Mouse (Mus musculus) embryo, embryonic 11 days (tissue): Measurements from ENCODE around the gene Efnb2.

ENCODE experiments used
- DNase-seq: peaks from one replicate; pipeline ENCODE4 v3.0.0-alpha.2; 2015

The Efnb2 gene

DNA sequence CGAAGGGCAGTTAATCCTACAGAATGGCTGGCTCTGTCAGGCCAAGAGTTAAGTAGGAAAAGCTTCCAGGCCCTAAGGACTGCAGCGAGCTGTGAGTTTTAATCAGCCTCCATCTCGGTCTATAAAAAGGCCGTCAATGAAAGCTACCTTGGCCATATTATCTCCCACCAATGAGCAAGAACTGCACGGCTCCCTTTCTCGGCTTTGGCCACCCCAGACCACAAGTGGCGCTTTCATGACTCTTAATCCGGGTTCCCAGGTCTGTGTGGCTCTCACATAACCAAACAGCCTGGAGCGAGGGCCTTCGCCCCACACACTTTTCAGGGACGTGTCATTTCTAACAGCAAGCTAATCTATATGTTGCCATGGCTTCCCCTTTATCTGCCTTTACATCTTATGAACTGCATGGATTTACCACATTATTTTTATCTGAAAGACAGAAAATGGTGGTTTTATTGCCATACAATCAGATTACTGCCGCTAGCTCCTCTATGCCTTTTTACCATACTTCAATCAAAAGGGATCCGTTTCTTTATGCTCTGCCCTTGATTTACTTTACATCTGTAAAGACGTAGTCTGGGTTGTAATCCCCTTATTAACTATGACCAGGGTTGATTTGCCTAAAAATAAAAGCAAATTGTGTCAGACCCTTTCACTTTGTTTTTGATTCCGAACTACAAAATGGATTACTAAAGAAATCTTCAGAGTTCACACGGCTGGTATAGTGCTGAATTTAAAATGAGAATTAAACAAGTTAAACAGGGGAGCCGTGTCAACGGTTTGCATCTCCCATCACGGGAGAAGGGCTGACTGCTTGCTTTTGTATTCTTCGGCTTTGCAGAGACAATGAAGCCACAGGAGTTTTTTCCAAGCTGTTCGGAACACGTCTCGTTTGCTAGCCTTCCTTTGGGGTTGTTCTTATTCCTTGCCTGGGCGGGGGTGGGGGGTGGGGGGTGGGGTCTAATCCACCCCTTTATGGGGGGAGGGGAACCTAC lies 5.4 kb downstream of the Efnb2 start:
- DNase-seq = peak; percentile 73

DNA sequence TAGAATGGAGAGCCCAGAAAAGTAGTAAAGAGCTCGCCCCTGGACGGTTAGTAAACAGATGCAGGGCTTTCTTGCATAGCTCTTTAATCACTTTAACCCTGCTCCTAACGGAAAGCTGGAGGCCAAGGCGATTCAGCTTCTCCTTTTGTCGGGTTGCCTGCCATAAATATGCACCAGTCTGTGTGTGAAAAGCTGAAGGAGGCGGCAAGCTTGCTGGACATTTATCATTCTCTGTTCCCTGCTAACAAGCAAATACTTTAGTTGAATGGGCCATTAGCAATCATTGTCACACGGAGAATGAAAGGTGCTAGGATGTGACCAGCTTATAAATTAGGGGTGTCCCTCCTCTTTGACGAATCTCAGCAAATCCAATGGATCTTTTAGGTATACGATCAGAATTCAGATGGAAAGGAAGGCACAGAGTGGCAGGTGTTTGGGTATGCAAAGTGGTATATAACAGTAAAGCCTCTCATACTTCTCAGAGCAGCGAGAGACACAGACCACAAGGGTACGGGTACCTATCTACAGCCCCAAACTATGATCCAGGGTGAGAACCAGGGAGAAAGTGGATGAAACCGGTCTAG lies 7.0 kb downstream of the Efnb2 start:
- peak; percentile 56 for DNase-seq

DNA sequence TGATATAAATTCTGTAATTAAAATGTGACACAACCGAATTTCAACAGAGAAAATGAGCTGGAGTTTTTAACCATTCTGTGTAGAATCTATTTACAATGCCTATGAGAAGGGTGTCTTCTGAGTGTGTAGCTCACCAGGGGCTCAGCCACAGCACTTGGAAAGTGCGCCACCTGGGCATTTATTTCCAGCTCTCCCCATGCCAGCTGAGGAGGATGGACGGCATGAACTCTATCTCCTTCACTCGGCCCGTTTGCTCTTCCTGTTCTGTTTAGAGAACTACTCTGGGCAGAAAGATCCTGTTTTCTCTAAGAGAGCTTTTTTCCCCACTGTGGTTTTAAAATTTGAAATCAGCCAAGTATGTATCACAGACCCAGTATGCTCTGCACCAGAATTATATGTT lies 7.7 kb downstream of the Efnb2 start:
- no peak for DNase-seq

DNA sequence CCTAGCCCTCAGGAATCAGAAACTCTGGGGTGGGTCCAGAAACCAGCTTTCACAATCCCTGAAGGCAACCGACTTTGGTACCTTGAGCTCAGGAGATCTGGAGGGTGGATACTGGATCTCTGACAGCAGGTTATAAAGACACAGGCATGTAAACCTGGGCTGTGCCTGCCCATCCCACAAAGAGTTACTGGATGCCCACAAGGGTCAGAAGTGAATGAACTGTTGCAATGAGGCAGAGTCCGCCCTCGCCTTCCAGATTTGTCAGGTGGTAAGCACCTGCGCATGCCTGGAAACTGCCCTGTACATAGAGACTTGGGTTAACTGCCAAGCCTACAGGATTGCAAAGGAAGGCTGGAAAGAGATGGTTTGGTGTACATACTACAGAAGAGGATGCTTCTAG lies 8.7 kb downstream of the Efnb2 start:
- DNase-seq = no peak

DNA sequence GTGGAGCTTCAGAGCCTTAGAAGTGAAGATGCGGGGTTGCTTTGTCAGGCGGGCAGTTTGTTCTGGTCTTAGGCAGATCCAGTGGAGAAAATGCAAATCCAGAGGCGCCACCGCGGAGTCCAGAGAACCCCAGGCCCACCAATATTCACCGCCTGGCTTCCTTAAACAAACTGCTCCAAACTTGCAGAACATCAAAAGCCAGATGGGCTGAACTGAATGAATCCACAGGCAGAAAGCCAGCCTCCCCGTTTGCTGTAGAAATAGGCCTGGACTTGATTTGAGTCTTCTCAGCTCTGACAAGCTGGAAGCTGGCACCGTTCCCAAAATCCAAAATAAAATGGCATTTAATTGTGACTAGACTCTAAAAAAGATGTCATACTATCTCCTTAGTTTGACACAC lies 11.1 kb downstream of the Efnb2 start:
- DNase-seq = peak; percentile 26

DNA sequence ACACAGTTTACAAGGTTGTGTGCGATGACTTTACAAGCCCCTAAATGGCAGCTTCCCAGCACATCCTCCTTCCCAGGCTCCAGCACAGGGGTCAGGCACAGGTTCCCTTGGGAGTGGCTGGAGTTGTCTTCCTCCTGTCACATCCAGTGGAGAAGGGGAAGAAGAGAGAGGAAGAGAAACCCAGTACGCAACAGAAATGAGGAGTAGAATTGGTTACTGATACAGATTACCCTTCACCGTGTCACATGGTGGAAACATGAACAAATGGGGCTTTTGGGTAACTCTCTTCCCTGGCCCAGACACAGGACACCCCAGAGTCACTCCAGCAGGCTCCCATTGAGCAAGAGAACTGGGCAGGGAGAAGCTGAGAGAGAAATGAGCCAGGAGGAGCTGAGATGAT lies 11.5 kb downstream of the Efnb2 start:
- DNase-seq = no peak

DNA sequence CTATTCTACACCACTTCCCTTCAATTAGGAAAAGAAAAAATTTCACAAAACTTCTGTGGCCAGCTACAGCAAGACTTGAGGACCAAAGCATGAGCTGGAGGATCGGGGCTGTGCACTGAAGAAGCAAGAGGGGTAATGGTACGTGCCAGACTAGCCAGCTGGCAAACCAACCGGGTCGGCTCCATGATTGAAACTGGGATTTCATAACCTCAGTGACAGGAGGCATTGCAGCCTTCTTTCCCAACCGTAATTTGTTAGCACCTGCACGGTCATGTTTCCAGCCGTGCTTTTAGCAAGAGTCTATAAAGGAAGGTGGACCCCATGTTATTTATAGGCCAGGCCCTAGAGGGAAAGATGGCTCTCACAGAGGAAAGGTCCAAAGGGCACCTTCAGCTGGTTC lies 12.4 kb downstream of the Efnb2 start:
- DNase-seq = no peak

DNA sequence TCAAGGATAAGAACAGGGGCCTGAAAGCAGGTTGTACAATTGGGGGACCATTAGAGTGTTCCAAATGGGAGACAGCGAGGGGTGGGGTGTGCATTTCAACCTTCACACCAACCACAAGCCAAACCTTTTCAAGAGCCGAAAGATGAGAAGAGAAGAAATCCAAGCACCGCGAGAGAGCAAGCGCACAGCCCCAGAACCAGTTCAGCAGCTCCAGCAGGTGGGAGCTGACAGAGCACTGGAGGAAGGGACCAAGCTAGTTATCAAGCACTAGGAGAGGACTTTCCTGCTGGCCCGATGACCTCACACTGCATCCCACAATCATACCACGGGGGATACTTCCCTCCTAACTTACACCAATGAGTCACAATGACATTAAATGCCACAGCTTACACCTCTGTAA lies 13.2 kb downstream of the Efnb2 start:
- DNase-seq = no peak

DNA sequence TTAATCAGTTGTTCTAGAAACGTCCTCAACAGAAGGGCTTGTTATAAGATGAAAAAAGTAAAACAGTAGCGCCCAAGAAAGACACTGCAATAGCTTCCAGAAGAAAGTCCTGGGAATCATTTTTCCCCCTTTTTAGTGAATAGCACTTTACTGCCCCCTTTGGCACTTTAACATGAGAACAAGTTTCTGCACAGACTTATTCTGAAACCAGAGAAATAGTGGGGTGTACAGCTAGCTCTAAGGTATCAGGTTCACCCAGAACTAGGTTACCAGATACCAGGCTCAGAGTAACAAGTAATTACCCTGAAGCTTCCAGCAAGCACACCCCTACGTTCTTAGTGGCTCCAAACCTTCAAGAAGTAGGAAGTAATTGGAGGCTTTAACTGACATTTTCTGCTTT lies 13.7 kb downstream of the Efnb2 start:
- DNase-seq = no peak

DNA sequence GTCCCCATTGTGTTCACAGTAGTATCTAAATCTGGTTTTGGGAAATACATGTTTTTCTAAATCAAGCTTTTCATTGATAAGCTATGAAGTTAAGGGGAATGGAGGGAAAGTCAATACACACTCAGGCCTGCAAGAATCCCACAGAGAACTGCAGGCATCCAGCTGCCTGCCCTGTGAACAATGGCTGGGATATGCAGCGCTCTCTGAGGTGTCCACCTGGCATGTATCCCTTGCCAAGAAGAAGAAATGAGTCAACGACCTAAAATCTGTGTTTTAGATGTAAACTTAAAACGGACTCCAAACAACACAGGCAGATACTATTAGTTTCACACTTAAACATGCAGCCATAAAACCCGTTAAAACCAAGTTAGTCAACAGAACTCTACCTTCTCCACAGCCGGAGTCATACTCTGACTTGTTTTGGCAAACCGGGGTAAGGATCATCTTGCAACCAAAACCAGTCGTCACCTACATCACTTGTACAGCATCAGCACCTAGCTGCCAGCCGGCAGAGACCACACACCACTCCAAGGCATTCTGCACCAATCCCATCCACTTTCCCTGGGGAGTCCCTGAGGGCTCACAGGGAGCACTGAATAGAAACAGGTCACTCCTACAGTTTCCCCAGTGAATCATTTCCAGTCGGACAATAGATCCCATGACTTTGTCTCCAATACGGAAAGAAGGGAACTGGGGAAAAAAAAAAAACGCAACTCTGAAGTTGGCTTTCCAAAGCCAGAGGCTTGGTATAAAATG lies 16.7 kb downstream of the Efnb2 start:
- DNase-seq = no peak

DNA sequence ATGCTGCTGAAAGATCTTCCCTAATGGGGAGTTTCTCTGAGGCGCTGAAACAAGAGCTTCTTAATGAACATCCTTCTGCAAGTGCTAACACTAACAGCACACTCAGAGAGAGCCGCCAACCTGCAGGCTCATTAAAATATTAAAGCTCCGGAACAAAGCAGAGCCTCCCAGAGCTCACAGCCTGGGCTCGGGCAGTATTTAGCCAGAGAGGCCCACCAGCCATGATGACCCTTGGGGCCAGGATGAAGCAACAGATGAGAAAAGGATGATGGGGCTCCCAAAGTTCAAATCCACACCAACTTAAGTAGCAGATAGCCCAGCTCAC lies 20.8 kb downstream of the Efnb2 start:
- peak; percentile 54 for DNase-seq

DNA sequence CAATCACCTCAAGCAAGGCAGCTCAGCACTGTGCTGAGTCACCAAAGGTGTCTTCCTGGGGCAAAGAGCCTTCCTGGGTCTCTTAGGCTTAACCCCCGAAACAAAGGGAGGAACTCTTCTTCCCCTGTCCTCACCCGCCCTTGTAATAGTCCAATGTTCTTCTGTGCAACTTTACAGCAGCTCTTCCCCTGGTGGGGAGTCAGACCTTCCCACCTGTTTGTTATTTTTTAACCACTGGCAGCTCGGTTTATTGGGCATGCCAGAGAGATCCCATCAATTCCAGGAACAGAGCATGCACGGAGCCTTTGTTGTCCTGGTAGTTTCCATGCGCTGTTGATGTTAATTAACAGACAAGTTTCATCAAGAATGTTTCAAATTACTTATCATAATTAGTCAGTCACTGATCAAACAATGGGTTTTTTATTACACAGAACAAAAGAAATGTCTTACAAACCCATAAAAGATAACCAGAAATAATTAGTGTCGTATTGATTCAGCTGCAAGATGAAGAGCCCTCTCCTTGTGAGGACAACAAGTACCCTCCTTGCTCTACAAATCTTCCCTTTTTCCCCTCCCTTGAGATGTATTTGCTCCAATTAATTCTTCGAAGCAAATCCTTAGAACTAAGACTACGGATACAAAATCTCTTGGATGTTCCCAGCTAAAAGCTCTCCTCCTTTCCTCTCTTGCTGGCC lies 21.3 kb downstream of the Efnb2 start:
- no peak for DNase-seq

DNA sequence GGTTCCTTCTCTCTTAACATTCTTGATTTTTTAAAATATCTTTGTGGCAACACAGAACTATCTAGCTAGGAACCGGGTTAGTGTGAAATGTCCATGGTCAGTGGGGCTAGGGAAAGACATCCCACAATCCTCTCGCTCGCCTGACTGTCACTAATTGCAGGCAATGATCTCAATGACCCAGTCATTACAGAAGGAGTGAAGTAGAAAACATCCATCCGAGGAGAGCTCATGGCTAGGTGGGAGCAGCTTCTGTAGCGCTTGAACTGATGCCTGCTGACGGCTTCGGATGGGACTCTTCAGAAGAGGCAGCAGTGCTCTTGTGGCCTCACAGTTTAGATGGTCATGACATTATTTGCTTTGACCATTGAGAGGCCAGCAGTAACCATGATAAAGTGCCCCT lies 29.6 kb downstream of the Efnb2 start:
- no peak for DNase-seq

DNA sequence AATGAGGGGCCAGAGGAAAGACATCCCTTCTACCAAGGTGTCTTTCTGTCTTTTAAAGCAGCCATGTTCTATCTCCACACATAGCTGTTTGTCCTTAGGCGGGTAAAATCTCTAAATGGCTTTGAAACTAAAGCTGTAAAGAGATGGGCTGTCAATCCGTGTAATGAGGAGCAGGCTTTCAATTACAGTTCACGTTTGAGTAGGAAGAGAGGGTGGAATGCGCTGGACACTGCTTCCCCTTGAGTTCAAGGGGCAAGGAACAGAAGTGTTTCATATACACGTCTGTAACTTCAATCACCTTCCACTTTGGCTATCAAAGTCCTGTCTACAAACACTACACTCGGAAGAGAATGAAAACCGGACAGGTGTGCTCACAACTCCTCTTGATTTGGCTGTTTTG lies 37.0 kb downstream of the Efnb2 start:
- no peak for DNase-seq

DNA sequence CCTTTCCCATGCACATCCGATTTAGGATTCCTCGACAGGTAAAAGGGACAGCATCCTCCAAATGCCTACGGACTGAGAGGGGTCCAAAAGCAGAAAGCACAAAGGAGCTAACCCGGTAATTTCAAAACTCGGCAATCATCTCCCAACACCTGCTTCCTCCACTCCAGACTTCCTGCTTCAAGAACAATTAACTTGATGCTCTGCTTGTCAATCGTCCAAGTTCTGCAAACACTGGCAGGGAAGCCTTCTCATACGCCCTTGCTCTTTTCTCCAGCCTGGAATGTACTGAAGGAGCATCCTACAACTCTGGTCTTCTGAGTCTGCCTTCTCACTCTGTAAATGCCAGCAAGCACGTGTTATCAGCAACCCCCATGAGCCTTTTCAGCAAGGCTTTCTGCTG lies 37.6 kb downstream of the Efnb2 start:
- no peak for DNase-seq

DNA sequence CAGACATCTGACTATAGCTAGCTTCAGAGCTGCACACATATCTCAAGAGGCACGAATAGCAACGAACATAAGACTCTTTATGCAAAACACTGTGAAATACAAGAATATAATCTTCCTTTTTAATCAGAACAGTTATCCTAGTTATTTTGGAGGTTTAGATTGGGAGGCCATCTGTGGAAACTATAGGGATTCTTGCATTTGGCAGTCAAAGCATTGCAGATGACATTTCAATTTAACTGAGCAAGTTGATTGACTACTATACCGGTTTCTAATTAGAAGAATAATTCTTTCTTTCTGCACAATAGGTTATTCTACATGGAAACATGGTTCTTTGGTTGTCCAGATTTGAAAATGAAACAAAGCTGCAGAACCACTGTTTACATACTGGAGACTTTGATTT lies 38.6 kb downstream of the Efnb2 start:
- DNase-seq = no peak

DNA sequence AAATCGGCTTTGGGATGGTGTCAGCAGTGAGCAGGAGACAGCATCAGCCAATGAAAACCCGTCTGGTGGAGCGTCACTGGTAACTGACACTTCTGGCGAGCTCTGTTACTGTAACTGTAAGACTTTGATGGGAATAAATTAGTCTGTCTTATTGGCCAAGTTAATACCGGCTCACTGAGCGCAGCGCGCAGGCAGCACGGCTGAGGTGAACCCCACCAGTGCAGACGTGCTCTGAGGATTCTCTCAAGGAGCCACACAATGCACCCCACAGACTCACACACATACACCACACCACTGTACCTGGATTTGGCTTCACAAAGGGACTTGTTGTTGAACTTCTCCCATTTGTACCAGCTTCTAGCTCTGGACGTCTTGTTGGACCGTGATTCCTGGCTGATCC lies 39.0 kb downstream of the Efnb2 start:
- DNase-seq = no peak

DNA sequence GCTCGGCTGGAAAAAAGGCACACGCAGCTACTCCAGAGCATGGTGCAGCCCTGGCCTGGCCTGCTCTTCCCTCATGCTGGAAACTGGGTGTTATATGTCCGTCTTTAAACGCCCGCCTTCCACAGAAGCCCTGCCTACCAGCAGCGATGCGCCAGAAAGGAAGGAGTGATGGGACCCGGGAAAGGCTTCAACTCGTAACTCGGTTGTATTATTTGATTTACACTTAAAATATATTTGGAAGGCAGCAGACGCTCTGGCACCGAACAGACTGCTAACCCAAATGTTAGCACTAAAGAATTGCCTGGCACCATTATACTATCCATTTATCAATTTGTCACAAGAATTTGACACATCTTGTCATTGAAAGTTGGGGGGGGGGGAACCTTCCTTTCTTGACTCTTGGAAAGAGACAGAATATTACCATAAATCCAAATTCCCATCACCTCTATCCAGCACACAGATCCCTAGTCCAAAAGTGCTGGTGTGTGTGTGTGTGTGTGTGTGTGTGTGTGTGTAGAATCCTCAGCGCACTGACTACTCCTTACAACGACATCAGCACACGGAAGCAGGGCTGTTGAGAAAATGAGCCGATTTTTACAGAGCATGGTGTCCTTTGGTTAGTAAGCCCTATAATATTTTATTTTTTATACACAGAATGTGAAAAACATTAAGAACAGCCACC lies 39.7 kb downstream of the Efnb2 start:
- no peak for DNase-seq

DNA sequence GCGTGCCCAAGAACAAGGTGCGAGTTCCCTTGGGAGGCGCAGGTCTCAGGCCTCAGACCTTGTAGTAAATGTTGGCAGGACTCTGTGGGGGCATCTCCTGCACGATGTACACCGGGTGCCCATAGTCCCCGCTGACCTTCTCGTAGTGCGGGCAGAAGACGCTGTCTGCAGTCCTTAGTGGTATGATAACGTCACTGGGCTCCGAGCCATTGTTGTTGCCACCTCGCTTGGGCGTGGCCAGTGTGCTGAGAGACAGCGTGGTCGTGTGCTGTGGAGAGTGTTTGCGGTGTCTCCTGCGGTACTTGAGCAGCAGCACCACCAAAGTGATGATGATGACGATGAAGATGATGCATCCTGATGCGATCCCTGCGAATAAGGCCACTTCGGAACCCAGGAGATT lies 40.5 kb downstream of the Efnb2 start:
- DNase-seq = no peak

DNA sequence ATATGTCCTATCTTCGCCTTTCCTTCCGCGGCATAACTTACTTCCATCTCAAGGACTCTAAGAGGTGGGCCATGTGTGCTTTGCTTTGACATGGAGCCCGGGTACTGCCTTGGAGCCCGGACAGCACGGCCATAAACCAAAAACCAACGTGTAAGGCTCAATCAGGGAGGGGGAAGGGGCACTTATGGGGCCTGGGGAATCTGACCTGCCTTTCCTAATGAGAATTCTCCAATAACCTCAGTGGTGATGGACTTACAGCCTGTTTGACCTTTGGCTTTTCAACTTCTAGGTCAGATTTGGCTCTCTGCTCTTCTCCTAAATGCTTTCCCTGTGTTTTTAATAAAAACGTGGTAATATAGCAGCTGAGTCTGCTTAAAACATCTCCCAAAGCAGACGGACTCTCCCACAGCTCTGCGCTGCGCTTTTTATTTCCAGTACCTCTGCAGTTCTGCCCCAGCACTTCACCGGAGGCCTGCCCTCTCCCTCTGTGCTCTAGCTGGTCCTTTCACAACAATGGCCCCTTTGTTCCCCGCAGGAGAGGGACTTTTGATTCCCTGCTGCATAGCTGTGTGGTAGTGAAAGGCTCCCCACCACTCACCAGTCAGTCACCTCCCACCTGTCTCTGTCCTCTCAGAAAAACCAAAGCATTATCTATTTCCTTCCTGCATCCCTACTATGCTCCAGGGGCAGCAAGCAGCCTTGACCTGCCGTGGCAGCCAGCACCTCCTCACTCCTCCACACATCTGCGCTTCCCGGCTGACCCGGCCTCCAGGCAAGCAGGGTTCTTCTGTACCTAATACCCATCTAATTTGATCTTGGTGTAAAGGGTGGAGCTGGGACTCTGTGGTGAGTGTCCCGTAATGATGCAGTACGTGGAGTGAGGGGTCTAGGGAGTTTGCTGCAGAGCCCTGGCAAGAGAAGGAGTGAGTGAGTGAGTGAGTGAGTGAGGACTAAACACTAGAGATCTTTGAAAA lies 41.5 kb downstream of the Efnb2 start:
- DNase-seq = peak; percentile 79

DNA sequence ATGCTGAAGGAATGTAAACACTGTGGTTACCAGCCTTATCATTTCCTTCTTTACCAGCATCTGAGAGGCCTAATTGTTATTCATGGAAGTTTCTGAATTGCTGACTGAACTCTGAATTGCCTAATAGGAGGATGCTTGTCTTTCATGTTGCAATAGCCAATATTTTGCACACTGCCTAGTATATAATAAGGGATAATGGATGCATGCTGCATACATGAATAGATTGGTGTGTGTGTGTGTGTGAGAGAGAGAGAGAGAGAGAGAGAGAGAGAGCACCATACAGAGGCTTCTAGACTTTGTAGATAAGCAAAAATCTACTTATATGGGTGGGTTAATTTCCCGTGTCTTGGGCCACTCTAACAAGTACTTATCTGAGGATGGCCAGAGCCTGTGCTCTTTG lies 47.2 kb downstream of the Efnb2 start:
- no peak for DNase-seq

DNA sequence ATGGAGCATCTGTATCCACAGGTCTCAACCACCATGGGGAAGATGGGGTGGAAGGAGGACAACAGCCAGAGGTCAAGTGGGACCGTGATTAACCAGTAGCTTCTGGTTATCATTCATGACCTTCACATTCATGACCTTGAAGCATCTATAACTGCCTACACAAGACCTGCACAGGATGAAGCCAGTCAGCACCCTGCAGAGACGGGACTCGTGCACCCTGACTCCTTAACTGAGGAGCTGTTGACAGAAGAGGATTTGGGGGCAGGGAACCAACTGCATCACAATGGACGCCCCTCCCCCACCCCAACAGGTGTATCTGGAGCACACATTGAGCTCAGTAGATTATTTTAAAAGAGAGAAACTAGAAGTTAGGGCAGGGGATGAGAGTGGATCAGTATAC lies 49.1 kb downstream of the Efnb2 start:
- no peak for DNase-seq
